Mouse (Mus musculus) retina, postnatal 1 day (tissue): ENCODE measurements around the gene Galnt18.
A peak's percentile ranks its signal among the peaks of the same experiment; 100 is the strongest.

ENCODE experiments used
- DNase-seq: peaks from one replicate; pipeline ENCODE4 v3.0.0-alpha.2; 2012

Gene Galnt18

GRCm38 (mm10) chr7:111636503-111636902 lies 143.3 kb downstream of the Galnt18 start:
- no peak for DNase-seq

DNA sequence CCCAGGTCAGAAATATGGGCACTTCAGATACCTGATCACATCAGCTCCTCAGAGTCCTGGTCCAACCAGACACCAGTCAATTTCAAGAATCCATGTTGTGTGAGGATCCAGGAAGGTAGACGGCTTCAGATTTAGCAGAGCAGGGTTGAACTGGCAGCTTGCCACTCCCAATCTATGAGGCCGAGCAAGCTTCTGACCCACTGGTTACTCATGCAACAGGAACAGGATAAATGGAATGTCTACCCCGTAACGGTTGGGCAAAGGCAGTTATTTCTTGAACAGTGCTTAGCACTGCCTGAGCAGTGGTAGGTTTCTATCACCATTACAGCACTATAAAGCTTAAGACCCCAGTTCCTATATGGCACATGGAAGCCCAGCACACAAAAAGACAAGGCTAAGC lies 148.5 kb downstream of the Galnt18 start:
- DNase-seq, result no peak

DNA sequence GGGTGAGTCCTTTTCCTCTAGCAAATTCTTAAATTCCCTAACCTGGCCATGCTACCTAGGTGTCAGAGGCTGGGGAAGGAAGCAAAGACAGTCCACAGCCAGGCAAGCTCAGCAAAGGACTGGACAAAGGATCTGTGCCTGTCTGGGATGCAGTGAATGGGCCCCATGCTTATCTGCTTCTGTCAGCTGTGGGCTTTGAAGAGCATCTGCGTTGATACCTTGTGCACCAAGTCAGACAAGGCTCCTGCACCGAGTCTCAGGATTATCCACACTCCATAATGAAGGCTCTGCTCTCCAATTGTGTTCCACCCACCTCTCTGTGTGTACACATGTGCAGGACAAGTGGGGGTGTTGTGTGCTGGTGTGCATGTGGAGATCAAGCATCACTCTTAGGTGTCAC lies 153.5 kb downstream of the Galnt18 start:
- no peak for DNase-seq

DNA sequence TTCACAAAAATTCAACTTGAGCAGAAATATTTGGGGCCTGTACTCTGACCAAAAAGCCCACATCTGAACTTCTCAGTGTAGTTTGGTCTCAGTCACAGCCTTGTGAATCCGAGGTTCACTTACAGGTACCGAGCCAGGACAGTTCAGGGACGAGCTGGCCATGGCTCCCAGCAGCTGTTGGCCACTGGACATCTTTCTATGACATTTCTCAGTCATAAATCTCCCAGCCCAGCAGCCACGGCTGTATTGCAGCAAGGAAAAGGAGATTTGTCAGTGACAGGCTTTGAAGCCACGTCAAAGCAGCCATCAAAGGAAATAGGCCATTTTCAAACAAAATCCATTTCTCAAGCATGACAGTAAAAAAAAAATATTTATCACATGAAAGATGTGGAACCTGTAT lies 154.0 kb downstream of the Galnt18 start:
- no peak for DNase-seq

- DNase-seq, result no peak
Observed at GRCm38 (mm10) chr7:111616231-111616937, 163.4 kb downstream of the Galnt18 start.

DNA sequence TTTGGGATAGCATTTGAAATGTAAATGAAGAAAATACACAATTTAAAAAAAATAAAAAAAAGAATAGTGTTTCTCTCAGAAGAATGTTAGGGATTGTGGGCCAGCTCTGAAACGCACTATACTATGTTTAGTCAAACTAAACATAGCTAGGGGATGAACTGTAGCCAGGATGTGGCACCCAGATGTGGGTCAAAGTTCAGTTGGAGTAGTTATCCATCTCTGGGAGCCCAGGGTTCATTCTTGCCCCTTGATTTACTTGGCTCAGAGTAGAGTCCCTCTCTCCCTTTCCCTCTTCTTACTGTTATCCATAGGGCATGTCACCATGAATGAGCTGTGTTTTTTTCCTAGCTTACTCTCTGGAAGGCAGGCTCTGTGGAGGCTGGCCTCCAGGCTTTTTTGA lies 165.3 kb downstream of the Galnt18 start:
- no peak for DNase-seq

GRCm38 (mm10) chr7:111607476-111607875 lies 172.3 kb downstream of the Galnt18 start:
- DNase-seq, result no peak

- DNase-seq, result no peak
Observed at GRCm38 (mm10) chr7:111606091-111606490, 173.7 kb downstream of the Galnt18 start.

DNA sequence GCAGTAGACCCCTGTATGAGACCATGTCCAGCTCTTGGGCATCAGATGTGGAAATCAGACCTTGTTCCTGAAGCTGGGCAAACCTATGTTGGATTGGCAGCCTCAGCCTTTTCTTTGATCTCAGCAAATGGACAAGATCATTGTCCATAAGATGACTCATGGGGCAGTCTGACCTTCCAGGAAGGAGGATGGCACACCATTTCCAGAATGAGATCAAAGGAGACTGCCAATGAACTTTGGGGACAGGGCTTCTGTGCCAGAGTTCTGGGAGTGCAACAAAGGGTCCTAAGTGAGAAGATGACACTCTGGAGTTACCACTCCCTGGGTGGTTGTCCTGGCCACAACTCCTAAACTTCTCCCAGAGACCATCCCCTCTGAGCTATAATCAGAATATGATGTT lies 174.1 kb downstream of the Galnt18 start:
- no peak for DNase-seq

DNA sequence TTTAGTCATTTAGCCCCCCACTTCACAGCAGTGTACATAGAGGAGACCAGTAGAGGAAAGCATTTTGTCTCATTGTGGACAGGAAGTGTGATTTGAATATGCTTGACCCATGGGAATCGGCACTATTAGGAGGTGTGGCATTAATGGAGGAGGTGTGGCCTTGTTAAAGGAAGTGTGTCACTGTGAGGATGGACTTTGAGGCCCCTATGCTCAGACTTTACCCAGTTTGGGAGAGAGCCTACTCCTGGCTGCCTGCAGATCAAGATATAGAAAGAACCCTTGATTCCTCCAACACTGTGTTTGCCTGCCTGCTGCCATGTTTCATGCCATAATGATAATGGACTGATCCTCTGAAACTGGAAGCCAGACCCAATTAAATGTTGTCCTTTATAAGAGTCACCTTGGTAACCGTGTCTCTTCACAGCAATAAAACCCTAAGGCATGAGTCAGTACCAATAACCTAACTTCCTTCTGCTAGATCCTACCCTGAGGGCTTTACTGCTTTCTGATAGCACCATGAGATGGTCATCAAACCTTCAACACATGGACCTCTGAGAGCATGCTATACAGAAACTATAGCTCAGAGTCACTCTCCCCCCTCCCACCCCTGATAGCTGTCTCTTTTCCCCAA lies 175.1 kb downstream of the Galnt18 start:
- no peak for DNase-seq

DNA sequence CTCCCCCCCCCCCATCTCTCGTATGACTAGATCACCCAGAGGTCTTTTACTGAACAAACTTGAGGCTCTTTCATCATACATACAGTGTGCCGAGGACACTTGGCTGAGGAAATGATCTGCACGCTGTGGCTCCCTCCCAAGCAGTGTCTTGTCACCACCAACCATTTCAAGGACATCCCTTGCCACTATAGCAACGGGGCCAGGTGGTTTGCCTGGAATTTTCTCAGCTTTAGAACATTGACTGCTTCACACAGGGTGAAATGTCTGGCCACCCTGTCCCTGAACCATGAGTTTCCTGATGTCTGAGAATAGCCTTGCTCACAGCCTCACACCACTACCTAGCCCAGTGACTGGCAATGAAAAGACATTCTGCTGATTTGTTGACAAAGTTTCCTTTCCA lies 176.6 kb downstream of the Galnt18 start:
- DNase-seq, result no peak

- no peak for DNase-seq
Observed at GRCm38 (mm10) chr7:111601339-111602067, 178.3 kb downstream of the Galnt18 start.

GRCm38 (mm10) chr7:111600756-111601155 lies 179.0 kb downstream of the Galnt18 start:
- peak; percentile 61 for DNase-seq

DNA sequence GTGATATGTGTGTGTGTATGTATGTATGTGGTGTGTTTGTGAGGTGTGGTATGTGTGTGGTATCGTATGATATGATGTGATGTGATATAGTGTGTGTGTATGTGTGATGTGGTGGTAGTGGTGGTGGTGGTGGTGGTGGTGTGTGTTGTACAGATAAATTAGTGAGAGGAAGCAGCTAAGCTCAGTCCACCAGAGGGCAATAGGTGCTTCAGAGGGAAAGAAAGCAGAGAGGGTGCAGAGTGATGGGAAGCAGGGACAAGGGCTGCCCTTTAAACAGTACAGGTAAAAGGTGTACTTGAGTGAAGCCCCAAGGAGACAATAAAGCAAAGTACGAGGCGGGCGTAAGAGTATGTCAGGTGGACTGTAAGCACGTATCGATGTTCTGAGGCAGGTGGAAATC lies 186.1 kb downstream of the Galnt18 start:
- no peak for DNase-seq

- DNase-seq, result no peak
Observed at GRCm38 (mm10) chr7:111589506-111590125, 190.2 kb downstream of the Galnt18 start.

DNA sequence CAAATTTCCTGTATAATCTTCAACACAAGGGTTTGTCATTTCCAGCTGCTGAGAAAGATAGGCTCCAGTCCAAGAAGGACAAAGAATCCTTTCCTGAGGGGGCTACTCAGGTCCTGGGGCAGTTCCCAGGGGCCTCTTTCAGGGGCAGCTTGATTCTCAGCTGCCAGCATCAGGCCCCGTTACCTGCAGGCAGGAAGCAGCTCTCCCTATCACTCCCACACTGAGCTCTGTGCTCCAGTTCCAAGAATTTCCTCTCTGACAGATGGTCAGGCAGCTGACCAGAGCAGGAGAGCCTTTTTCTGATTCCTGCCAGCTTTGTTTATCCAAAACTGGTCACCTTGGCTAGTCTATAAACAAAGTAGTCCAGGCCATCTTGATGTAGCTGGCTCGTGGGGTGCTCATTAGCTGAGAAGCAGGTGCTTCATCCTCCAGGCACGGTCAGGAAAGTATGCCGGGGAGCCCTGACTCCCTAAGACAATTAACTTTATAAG lies 191.4 kb downstream of the Galnt18 start:
- DNase-seq, result no peak

DNA sequence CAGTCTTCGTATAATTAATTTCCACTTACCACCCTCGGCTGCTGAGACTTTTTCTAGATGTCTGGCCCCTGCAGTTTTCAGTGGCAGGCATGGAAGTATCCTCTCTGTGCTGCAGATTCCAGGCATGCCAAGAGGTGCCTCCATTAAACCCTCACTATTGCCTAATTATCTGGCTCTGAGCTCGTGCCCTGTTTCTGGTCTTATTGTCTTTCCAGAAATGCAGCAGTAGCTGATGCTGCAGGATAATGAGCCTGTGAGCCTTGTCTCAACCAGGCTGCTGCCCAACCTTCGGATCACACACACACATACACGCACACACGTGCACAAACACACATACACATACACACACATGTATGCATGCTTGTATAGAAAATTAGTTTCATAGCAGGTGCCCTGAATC lies 199.2 kb downstream of the Galnt18 start:
- peak; percentile 61 for DNase-seq

DNA sequence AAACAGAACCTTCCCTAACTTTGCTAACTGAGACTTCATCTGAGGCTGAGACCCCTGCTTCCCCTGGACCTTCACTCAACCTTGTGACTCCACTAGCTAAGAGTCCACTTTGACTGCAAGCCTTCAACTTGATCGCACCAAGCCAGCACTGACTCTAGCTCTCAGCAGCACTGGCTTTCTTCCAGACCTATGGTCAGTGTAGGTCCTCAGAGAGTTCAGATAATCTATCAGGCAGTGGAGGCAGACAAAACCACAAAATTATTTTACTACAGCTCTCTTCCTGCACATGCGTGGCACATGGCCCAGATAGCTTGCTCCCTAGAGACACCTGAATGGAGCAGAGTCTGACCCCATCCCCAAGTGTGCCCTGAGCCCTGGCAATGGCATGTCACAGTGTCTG lies 204.7 kb downstream of the Galnt18 start:
- DNase-seq, result no peak

DNA sequence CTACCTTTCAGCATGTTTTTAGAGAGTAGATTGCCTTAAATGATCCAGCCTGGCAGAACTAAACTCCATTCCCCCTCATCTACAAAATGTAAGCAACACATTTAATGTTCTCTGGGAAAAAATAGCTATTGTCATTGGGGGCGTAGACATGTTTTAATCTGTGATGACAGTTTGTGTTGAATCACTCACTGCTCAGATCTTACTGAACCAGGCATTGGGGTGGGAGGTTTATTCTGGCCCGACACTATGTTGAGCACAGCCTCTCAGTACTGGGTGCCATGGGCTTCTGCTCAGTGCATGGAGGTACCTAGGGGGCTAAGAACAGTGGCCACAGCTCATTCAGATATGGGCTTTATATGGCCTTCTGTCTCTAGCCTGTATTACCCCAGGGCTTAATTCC lies 207.4 kb downstream of the Galnt18 start:
- no peak for DNase-seq

DNA sequence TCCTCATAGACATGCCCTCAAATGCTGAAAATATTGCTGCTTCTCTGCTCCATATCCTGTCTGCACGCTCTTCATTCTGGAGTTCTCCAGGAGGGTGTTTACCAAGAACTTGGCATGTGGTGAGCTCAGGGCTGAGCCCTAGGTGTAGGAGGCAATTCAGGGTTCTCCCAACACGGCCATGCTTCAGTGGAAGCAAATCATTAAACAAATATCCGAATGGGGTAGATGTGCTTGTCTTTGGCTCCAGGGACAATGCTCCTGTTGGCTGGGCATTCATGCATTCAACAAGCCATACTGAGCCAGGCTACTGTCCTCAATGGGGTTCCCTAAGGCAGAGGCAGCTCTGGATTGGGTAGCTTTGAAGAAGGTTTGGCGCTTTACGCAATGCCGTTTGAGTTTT lies 212.9 kb downstream of the Galnt18 start:
- no peak for DNase-seq

DNA sequence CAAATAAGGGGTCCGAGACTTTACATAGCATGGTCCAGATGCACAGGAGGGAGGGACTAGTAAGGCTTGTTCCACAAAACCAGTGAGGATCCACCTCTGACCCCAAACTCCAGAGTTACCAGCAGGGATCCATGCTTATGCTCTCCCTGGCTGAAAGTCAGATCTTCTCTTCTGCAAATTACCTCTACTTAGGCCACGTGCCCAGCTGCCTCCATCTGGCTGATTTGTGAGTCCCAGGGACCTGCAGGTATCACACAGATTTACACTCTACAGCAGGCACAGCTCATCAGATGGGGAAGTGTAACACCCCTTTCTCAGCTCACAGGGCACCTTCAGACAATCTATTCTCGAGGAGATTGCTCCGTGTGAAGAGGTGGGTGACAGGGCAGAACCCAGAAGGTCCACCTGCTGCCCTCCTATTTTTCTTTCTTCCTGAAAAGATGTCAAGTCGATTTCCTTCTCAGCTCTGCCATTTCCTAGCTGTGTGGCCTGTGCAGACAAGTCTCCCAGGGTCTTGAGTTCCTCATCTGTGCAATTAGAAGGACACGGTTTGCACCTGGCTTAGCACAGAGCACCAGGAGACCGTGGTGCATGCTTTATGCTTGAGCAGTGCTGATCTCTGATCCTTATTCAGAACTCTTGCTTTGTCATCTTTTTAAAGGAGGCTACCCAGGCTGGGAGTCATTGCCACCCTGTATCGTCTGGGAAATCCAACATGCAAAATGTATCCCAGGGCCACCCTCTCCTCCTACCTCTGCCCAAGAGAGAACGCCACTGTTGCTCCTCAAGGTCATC lies 216.3 kb downstream of the Galnt18 start:
- no peak for DNase-seq

GRCm38 (mm10) chr7:111560097-111560496 lies 219.7 kb downstream of the Galnt18 start:
- DNase-seq, result no peak

DNA sequence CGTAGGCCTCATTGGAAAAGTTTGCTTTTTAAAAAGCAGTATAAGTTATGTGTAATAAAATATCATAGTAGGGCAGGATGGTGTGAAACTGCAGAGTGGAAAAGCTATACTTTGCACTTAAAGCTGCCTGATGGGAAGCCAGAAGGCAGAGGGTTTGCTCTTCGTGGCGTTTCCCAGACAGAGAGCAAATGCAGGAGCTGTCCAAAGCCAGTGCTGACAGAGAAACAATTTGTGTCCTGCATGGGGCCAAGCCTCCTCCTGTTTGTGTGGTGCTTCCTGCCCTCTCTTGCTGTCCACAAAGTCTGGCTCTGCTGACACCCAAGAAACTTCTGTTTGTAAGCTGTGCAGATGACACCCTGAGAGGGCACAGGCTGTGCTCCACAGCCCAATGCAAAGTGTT lies 220.8 kb downstream of the Galnt18 start:
- DNase-seq, result no peak
